Mouse (Mus musculus) central nervous system, embryonic 18 days (tissue): Measurements from ENCODE around the gene Gm10591. TPM values are rescaled to one million over a fixed set of nuclear protein-coding genes. Genes with fewer than 3 reads are reported as not detected.

Source experiments
- polyA plus RNA-seq: library from polyadenylated mRNA; depleted of rRNA; stranded (reverse); fragments of >200 nt; gene quantifications from 2 replicates; pipeline ENCODE4 v1.2.3, GENCODE M21; 2012; rRNA removed

The Gm10591 gene
- not detected in 2 replicates for polyA plus RNA-seq

GRCm38 (mm10) chr4:42611895-42612294 lies at the start of gene Gm10591:
Gene Gm10591 (plus strand): TSS chr4:42612195.

GRCm38 (mm10) chr4:42629419-42629818 lies 17.4 kb downstream of the Gm10591 start, which contains the start of gene Gm2564:
Gene Gm2564 (plus strand): TSS chr4:42629719.

GRCm38 (mm10) chr4:42654951-42655350 lies 43.0 kb downstream of the Gm10591 start, which contains the start of gene Ccl27b:
Gene Ccl27b (plus strand): TSS chr4:42655251.

GRCm38 (mm10) chr4:42661793-42662192 lies 49.8 kb downstream of the Gm10591 start, which contains the start of gene Il11ra2:
Gene Il11ra2 (minus strand): TSS chr4:42661893.

Other genes starting within 250 kb of the Gm10591 start
- not detected in 2 replicates for gene Gm21586, start 172.8 kb upstream of the Gm10591 start, polyA plus RNA-seq
- gene Gm2163, start 145.4 kb upstream of the Gm10591 start, polyA plus RNA-seq = 0.80 and 1.0 TPM in 2 replicates
- gene Fam205a2, start 84.0 kb upstream of the Gm10591 start, polyA plus RNA-seq = 0.32 and 0.38 TPM in 2 replicates
- gene Gm2564, start 17.5 kb downstream of the Gm10591 start, polyA plus RNA-seq = 0.24 TPM in 1 of 2 replicates, not detected in the other
- 1.7 and 3.6 TPM in 2 replicates for gene Ccl27b, start 43.1 kb downstream of the Gm10591 start, polyA plus RNA-seq
- 0.05 and 0.11 TPM in 2 replicates for gene Il11ra2, start 49.7 kb downstream of the Gm10591 start, polyA plus RNA-seq
- gene 4930578G10Rik, start 123.3 kb downstream of the Gm10591 start, polyA plus RNA-seq = 0.17 and 0.22 TPM in 2 replicates
- gene Ccl19, start 144.4 kb downstream of the Gm10591 start, polyA plus RNA-seq = 0.19 and 0.23 TPM in 2 replicates
- gene Ccl21a, start 161.8 kb downstream of the Gm10591 start, polyA plus RNA-seq = 0.40 and 0.76 TPM in 2 replicates
- 0.01 and 0.03 TPM in 2 replicates for gene Fam205a1, start 241.7 kb downstream of the Gm10591 start, polyA plus RNA-seq
- gene Gm12394, start 244.6 kb downstream of the Gm10591 start, polyA plus RNA-seq = 0.12 TPM in 2 replicates